ENCODE assay signal across 23 mouse cellular contexts in the genomic region with DNA sequence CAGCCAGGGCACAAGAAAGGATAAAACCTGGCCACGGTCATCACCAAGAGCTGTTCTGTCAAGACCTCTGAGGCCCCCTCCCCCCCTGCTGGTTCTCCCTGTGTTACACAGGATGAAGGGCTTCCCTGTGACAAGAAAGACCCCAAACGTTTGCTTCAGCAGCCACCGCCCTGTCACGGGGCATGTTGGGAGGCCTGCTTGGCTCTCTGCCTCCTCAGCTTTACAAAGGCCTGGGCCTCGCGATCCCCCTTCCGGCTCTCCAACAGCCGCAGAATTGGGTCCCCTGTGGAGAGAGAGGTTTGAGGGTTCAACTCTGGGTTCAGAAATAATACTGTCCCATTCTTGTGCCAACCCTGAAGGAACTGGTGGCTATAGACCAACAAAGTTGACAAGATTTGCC. TPM values are rescaled to one million over a fixed set of nuclear protein-coding genes. Genes with fewer than 3 reads are reported as not detected.
A peak's percentile ranks its signal among the peaks of the same experiment; 100 is the strongest.
DNase-seq lines count a peak whose midpoint lies in the region; ATAC-seq and TF ChIP-seq lines count a peak whose summit lies in the region.
"Had no signal": no experiment of that assay in that cellular context is flagged by ENCODE, and none has a peak within 500 bp of the region (broad histone marks: within the 10 kb centered on the region; RNA-seq: fewer than 3 reads in every experiment).

No protein-coding gene starts in this region.

- DNase-seq in forebrain, embryonic 11.5 days (ENCODE audit: low spot score), result no peak
- DNase-seq in left cerebral cortex, adult 2 months (ENCODE audit: extremely low spot score in 1 of 2, low spot score in 2 of 2), result no peak
- DNase-seq in left cerebral cortex, adult 18-20 months (ENCODE audit: low spot score in 2 of 2), result no peak
- peak; percentile 65 to 66 for DNase-seq in cerebellum, adult 2 months
- DNase-seq in cerebellum, postnatal 10 days, result peak; percentile 76 to 79
- no peak for DNase-seq in heart, postnatal 4 days
- DNase-seq: adrenal gland, adult 8-10 months; gastrocnemius, postnatal 14 days; heart, adult 2 months; kidney, postnatal 4 days; liver, postnatal 0 days; lung, postnatal 10 days; retina, postnatal 1 day; thymus, adult 18-20 months; thymus, postnatal 4 days had no signal

- no peak for ATAC-seq in forebrain, embryonic 12.5 days (ENCODE audit: low FRiP score)
- no peak for ATAC-seq in forebrain, embryonic 11.5 days (replicated peaks; ENCODE audit: low FRiP score)
- ATAC-seq in megakaryocyte, adult 5-6 weeks (ENCODE audit: poor library complexity, severe bottlenecking), result no peak
- ATAC-seq: intestine, postnatal 0 days; liver, postnatal 0 days had no signal

- peaks cover 9% of the 10 kb centered on the region; the same call in 1 of the 2 replicates for H3K4me1 ChIP-seq in forebrain, embryonic 12.5 days
- H3K4me1 ChIP-seq in forebrain, embryonic 11.5 days (replicated peaks; ENCODE audit: control insufficient read depth, insufficient read depth, low read length), result no peaks in the 10 kb centered on the region
- peaks cover 76% of the 10 kb centered on the region for H3K4me1 ChIP-seq in cerebellum, adult 2 months (ENCODE audit: control insufficient read depth, insufficient read depth, low read length)
- H3K4me1 ChIP-seq: stomach, embryonic 15.5 days had no signal

- H3K4me2 ChIP-seq in forebrain, embryonic 12.5 days, result no peak overlapping the region
- H3K4me2 ChIP-seq in forebrain, embryonic 11.5 days (ENCODE audit: low read depth, low read length, severe bottlenecking), result no peak overlapping the region
- H3K4me2 ChIP-seq: heart, embryonic 15.5 days; hindbrain, embryonic 15.5 days; kidney, embryonic 15.5 days; stomach, embryonic 15.5 days had no signal

- TF ChIP-seq POLR2A in cerebellum, adult 2 months (IDR thresholded peaks at IDR 0.05; ENCODE audit: borderline replicate concordance, insufficient read depth, low read length), result no peak

- no peak overlapping the region for H3K4me3 ChIP-seq in forebrain, embryonic 12.5 days (replicated peaks)
- H3K4me3 ChIP-seq in forebrain, embryonic 11.5 days (ENCODE audit: low read depth, low read length), result no peak overlapping the region
- H3K4me3 ChIP-seq in left cerebral cortex, adult 2 months, result no peak overlapping the region
- no peak overlapping the region for H3K4me3 ChIP-seq in cerebellum, adult 2 months (replicated peaks; ENCODE audit: insufficient read depth, low read depth, low read length)
- H3K4me3 ChIP-seq: erythroblast, embryonic 14.5 days; heart, adult 2 months; heart, embryonic 15.5 days; hindbrain, embryonic 15.5 days; kidney, embryonic 15.5 days; stomach, embryonic 15.5 days had no signal

- no peaks in the 10 kb centered on the region for H3K9me3 ChIP-seq in forebrain, embryonic 12.5 days
- no peaks in the 10 kb centered on the region for H3K9me3 ChIP-seq in forebrain, embryonic 11.5 days (ENCODE audit: control insufficient read depth, low read length)
- H3K9me3 ChIP-seq: heart, embryonic 15.5 days; hindbrain, embryonic 15.5 days; kidney, embryonic 15.5 days; stomach, embryonic 15.5 days had no signal

- H3K27me3 ChIP-seq in forebrain, embryonic 12.5 days, result no peaks in the 10 kb centered on the region
- no peaks in the 10 kb centered on the region for H3K27me3 ChIP-seq in forebrain, embryonic 11.5 days (ENCODE audit: control insufficient read depth, insufficient read depth, low read length)
- H3K27me3 ChIP-seq in cerebellum, adult 2 months (ENCODE audit: control insufficient read depth, insufficient read depth, low read length), result no peaks in the 10 kb centered on the region
- H3K27me3 ChIP-seq: heart, embryonic 15.5 days; hindbrain, embryonic 15.5 days; kidney, embryonic 15.5 days; stomach, embryonic 15.5 days had no signal

- H3K9ac ChIP-seq in forebrain, embryonic 12.5 days, result peak overlapping the region; percentile 25; the same call in 1 of the 2 replicates
- H3K9ac ChIP-seq in forebrain, embryonic 11.5 days (ENCODE audit: low read length), result no peak overlapping the region
- H3K9ac ChIP-seq: heart, embryonic 15.5 days; hindbrain, embryonic 15.5 days; kidney, embryonic 15.5 days; liver, postnatal 0 days; stomach, embryonic 15.5 days had no signal

- H3K27ac ChIP-seq in forebrain, embryonic 12.5 days, result no peak overlapping the region
- no peak overlapping the region for H3K27ac ChIP-seq in forebrain, embryonic 11.5 days (ENCODE audit: low read depth, low read length)
- H3K27ac ChIP-seq in left cerebral cortex, adult 2 months, result peak overlapping the region; percentile 79
- peak overlapping the region; percentile 92 for H3K27ac ChIP-seq in cerebellum, adult 2 months (ENCODE audit: insufficient read depth, low read length)
- H3K27ac ChIP-seq: heart, adult 2 months; heart, embryonic 15.5 days; kidney, embryonic 15.5 days; stomach, embryonic 15.5 days had no signal

- H3K36me3 ChIP-seq in forebrain, embryonic 12.5 days (replicated peaks), result peaks cover 51% of the 10 kb centered on the region
- H3K36me3 ChIP-seq in forebrain, embryonic 11.5 days (ENCODE audit: control insufficient read depth, insufficient read depth, low read length), result peaks cover 7% of the 10 kb centered on the region; the same call in 1 of the 2 replicates

- intact Hi-C loops in left cerebral cortex, adult 2 months (cut with DNase I), result loop anchor here (2.0 kb wide), 1 partner anchor 16 kb away; no protein-coding TSS in a partner anchor

- TF ChIP-seq CTCF in left cerebral cortex, adult 2 months (IDR thresholded peaks at IDR 0.05), result no peak
- TF ChIP-seq CTCF in cerebellum, adult 2 months (IDR thresholded peaks at IDR 0.05; ENCODE audit: borderline replicate concordance, insufficient read depth, low read depth, low read length), result no peak

- WGBS in forebrain, embryonic 12.5 days, result 57% methylated on average over 8 of the region's 8 CpGs
- 56% methylated on average over 8 of the region's 8 CpGs for WGBS in forebrain, embryonic 11.5 days
- WGBS in cerebellum, adult 2 months, result 5% methylated on average over 8 of the region's 8 CpGs

RNA-seq across cellular contexts. Expression of gene Unc13d, which starts 15.2 kb away (rescaled TPM):
- polyA plus RNA-seq in forebrain, embryonic 12.5 days (2016; fragmentation: Nextera tagmentation; extraction: Ambion mirVana), result 0.69 and 0.73 TPM in 2 replicates
- polyA plus RNA-seq in forebrain, embryonic 11.5 days (2014; fragmentation: Nextera tagmentation; extraction: Ambion mirVana), result 1.6 and 2.2 TPM in 2 replicates
- 1 to 10 TPM; 1.5 to 2.0 TPM for total RNA-seq in left cerebral cortex, adult 2 months (2021)
- 1 to 10 TPM; 1.8 to 2.7 TPM for total RNA-seq in left cerebral cortex, adult 18-20 months (2021)
- polyA plus RNA-seq in cerebellum, adult 2 months (2012; rRNA removed), result 3.8 and 5.7 TPM in 2 replicates
- 16.5 and 18.2 TPM in 2 replicates for total RNA-seq in megakaryocyte, adult 5-6 weeks (2015)
- 26.7 and 27.7 TPM in 2 replicates for total RNA-seq in megakaryocyte, adult 5-6 weeks (2017)
- total RNA-seq in heart, postnatal 4 days (2021), result under 1 TPM; 0.88 to 0.95 TPM

RNA-seq across cellular contexts. Expression of gene Wbp2, which starts 24.3 kb away (rescaled TPM):
- 92.3 and 101 TPM in 2 replicates for polyA plus RNA-seq in forebrain, embryonic 12.5 days (2016; fragmentation: Nextera tagmentation; extraction: Ambion mirVana)
- polyA plus RNA-seq in forebrain, embryonic 11.5 days (2014; fragmentation: Nextera tagmentation; extraction: Ambion mirVana), result 100.0 and 111 TPM in 2 replicates
- total RNA-seq in left cerebral cortex, adult 2 months (2021), result 100 to 1,000 TPM; 387 to 414 TPM
- 100 to 1,000 TPM; 464 to 477 TPM for total RNA-seq in left cerebral cortex, adult 18-20 months (2021)
- 509 and 539 TPM in 2 replicates for polyA plus RNA-seq in cerebellum, adult 2 months (2012; rRNA removed)
- 89.9 and 100 TPM in 2 replicates for total RNA-seq in megakaryocyte, adult 5-6 weeks (2015)
- 39.5 and 49.8 TPM in 2 replicates for total RNA-seq in megakaryocyte, adult 5-6 weeks (2017)
- 100 to 1,000 TPM; 107 TPM for total RNA-seq in heart, postnatal 4 days (2021)

RNA-seq across cellular contexts. Expression of gene Unk, which starts 32.4 kb away (rescaled TPM):
- polyA plus RNA-seq in forebrain, embryonic 12.5 days (2016; fragmentation: Nextera tagmentation; extraction: Ambion mirVana), result 47.9 and 50.4 TPM in 2 replicates
- 40.7 and 48.5 TPM in 2 replicates for polyA plus RNA-seq in forebrain, embryonic 11.5 days (2014; fragmentation: Nextera tagmentation; extraction: Ambion mirVana)
- 10 to 100 TPM; 22.7 to 24.6 TPM for total RNA-seq in left cerebral cortex, adult 2 months (2021)
- 10 to 100 TPM; 21.8 to 22.3 TPM for total RNA-seq in left cerebral cortex, adult 18-20 months (2021)
- 48.1 and 49.1 TPM in 2 replicates for polyA plus RNA-seq in cerebellum, adult 2 months (2012; rRNA removed)
- total RNA-seq in megakaryocyte, adult 5-6 weeks (2015), result 10.1 and 10.5 TPM in 2 replicates
- total RNA-seq in megakaryocyte, adult 5-6 weeks (2017), result 7.8 and 8.3 TPM in 2 replicates
- total RNA-seq in heart, postnatal 4 days (2021), result 10 to 100 TPM; 22.3 to 25.0 TPM

RNA-seq across cellular contexts. Expression of gene H3f3b, which starts 34.8 kb away (rescaled TPM):
- polyA plus RNA-seq in forebrain, embryonic 12.5 days (2016; fragmentation: Nextera tagmentation; extraction: Ambion mirVana), result 2,341 and 2,432 TPM in 2 replicates
- 1,836 and 1,931 TPM in 2 replicates for polyA plus RNA-seq in forebrain, embryonic 11.5 days (2014; fragmentation: Nextera tagmentation; extraction: Ambion mirVana)
- 100 to 1,000 TPM; 247 to 254 TPM for total RNA-seq in left cerebral cortex, adult 2 months (2021)
- total RNA-seq in left cerebral cortex, adult 18-20 months (2021), result 100 to 1,000 TPM; 246 to 269 TPM
- 456 and 541 TPM in 2 replicates for polyA plus RNA-seq in cerebellum, adult 2 months (2012; rRNA removed)
- total RNA-seq in megakaryocyte, adult 5-6 weeks (2015), result 756 and 808 TPM in 2 replicates
- total RNA-seq in megakaryocyte, adult 5-6 weeks (2017), result 735 and 795 TPM in 2 replicates
- total RNA-seq in heart, postnatal 4 days (2021), result 100 to 1,000 TPM; 466 to 502 TPM

RNA-seq across cellular contexts. Expression of gene Galk1, which starts 50.0 kb away (rescaled TPM):
- polyA plus RNA-seq in forebrain, embryonic 12.5 days (2016; fragmentation: Nextera tagmentation; extraction: Ambion mirVana), result 98.3 and 107 TPM in 2 replicates
- 142 and 151 TPM in 2 replicates for polyA plus RNA-seq in forebrain, embryonic 11.5 days (2014; fragmentation: Nextera tagmentation; extraction: Ambion mirVana)
- 10 to 100 TPM; 13.3 to 13.9 TPM for total RNA-seq in left cerebral cortex, adult 2 months (2021)
- 10 to 100 TPM; 15.5 to 16.3 TPM for total RNA-seq in left cerebral cortex, adult 18-20 months (2021)
- polyA plus RNA-seq in cerebellum, adult 2 months (2012; rRNA removed), result 14.8 and 15.1 TPM in 2 replicates
- total RNA-seq in megakaryocyte, adult 5-6 weeks (2015), result 4.6 and 5.0 TPM in 2 replicates
- total RNA-seq in megakaryocyte, adult 5-6 weeks (2017), result 10.4 and 10.8 TPM in 2 replicates
- total RNA-seq in heart, postnatal 4 days (2021), result 10 to 100 TPM; 52.9 to 54.3 TPM

Comparison
In these comparisons a context has a peak if more than half of its experiments do, and no peak if none do; other contexts are left out.
1. H3K27ac ChIP-seq: peak in left cerebral cortex, adult 2 months (single experiment) and cerebellum, adult 2 months (single experiment); none in forebrain, embryonic 12.5 days (single experiment) and forebrain, embryonic 11.5 days (single experiment).
2. DNase-seq: peak in cerebellum, adult 2 months (2 of 2) and cerebellum, postnatal 10 days (2 of 2); none in forebrain, embryonic 11.5 days (single experiment), left cerebral cortex, adult 2 months (0 of 2), left cerebral cortex, adult 18-20 months (0 of 2) and heart, postnatal 4 days (single experiment).
3. RNA of gene Unc13d, which starts 15.2 kb away (total RNA-seq): 16.5 to 27.7 TPM in megakaryocyte, adult 5-6 weeks; 1.8 to 2.7 TPM in left cerebral cortex, adult 18-20 months, 1.5 to 2.0 TPM in left cerebral cortex, adult 2 months and 0.88 to 0.95 TPM in heart, postnatal 4 days; every median in the first group is over 4 times any median in the second.